In genomic region chr16:11322409-11323323, GRCm38 (mm10) we compare ENCODE assay signal across 8 mouse cellular contexts. TPM values are rescaled to one million over a fixed set of nuclear protein-coding genes. Genes with fewer than 3 reads are reported as not detected.
DNase-seq lines count a peak whose midpoint lies in the region; ATAC-seq and TF ChIP-seq lines count a peak whose summit lies in the region.

Gene Snx29, plus strand, starts transcription at chr16:11322908.

- H3K9ac ChIP-seq in hindbrain, embryonic 14.5 days, result peak within 1 kb of the TSS; percentile 82

- no peaks in the 10 kb centered on the region for H3K27me3 ChIP-seq in Patski
- H3K27me3 ChIP-seq in hindbrain, embryonic 14.5 days (ENCODE audit: control insufficient read depth, insufficient read depth, low read length), result no peaks in the 10 kb centered on the region

- peak within 1 kb of the TSS; percentile 81 for H3K4me3 ChIP-seq in hindbrain, embryonic 14.5 days (replicated peaks; ENCODE audit: low read length)

- ATAC-seq in Patski, result peak; percentile 90
- peak; percentile 98 for ATAC-seq in hindbrain, embryonic 14.5 days (ENCODE audit: low FRiP score)

- in situ Hi-C loops in Patski (cut with MboI; ENCODE audit: low pct_unique_long_range_greater_than_20kb), result no loop called here

- peak within 1 kb of the TSS; percentile 76 for H3K4me2 ChIP-seq in hindbrain, embryonic 14.5 days (replicated peaks)

- peak; percentile 49 for DNase-seq in Patski (ENCODE audit: low read depth, low spot score)
- peak; percentile 99 for DNase-seq in cerebellum, postnatal 14 days
- DNase-seq in frontal cortex, postnatal 25 days (ENCODE audit: low spot score in 2 of 2), result peak; percentile 97 to 98
- DNase-seq in hindbrain, embryonic 14.5 days (ENCODE audit: low spot score), result peak; percentile 96
- peak; percentile 97 to 98 for DNase-seq in layer of hippocampus, postnatal 36 days
- DNase-seq in lung, postnatal 36 days, result peak; percentile 98
- peak; percentile 96 for DNase-seq in retina, postnatal 1 day
- peak; percentile 97 to 100 for DNase-seq in urinary bladder, adult 18-20 months (ENCODE audit: low spot score in 2 of 2)

- peak within 1 kb of the TSS; percentile 86 for H3K27ac ChIP-seq in hindbrain, embryonic 14.5 days

- 4% methylated on average over 61 of the region's 61 CpGs for WGBS in hindbrain, embryonic 14.5 days

- no peaks in the 10 kb centered on the region for H3K36me3 ChIP-seq in hindbrain, embryonic 14.5 days (replicated peaks; ENCODE audit: control insufficient read depth, insufficient read depth)

- H3K9me3 ChIP-seq in hindbrain, embryonic 14.5 days (ENCODE audit: control insufficient read depth, low read length), result no peaks in the 10 kb centered on the region

- no peak for TF ChIP-seq CTCF in Patski (IDR thresholded peaks at IDR 0.05)

- POLR2A ChIA-PET in Patski (lab: Charles Lee), result interaction anchor here (1.0 to 1.4 kb wide), 3 partner anchors 43 to 69 kb away, joined by 3 to 6 read pairs (median 4); no protein-coding TSS in a partner anchor

- CTCF ChIA-PET in Patski (lab: Charles Lee), result interaction anchor here (1.1 to 2.2 kb wide), 3 partner anchors 9 to 95 kb away, joined by 3 to 6 read pairs (median 5); no protein-coding TSS in a partner anchor

- peaks cover 11% of the 10 kb centered on the region for H3K4me1 ChIP-seq in hindbrain, embryonic 14.5 days (replicated peaks; ENCODE audit: control insufficient read depth, insufficient read depth, low read length)

RNA-seq across cellular contexts. Expression of gene Snx29, which starts in this region (rescaled TPM):
- polyA plus RNA-seq in Patski (2021), result 11.9 TPM
- polyA plus RNA-seq in hindbrain, embryonic 14.5 days (2014; fragmentation: Nextera tagmentation; extraction: Ambion mirVana), result 11.9 and 14.3 TPM in 2 replicates
- total RNA-seq in layer of hippocampus, postnatal 36 days (2021), result 10 to 100 TPM; 23.4 to 31.6 TPM

Comparison
In these comparisons a context has a peak if more than half of its experiments do, and no peak if none do; other contexts are left out.
1. Peak in every context shown above with its lines: DNase-seq, ATAC-seq, H3K4me3 ChIP-seq and H3K27ac ChIP-seq.
2. DNase-seq: peak in every context shown above with its lines; median percentile 99 in cerebellum, postnatal 14 days; 98 in urinary bladder, adult 18-20 months; 98 in lung, postnatal 36 days; 98 in frontal cortex, postnatal 25 days; 98 in layer of hippocampus, postnatal 36 days; 96 in hindbrain, embryonic 14.5 days; 96 in retina, postnatal 1 day; 49 in Patski.